Mouse (Mus musculus): ENCODE measurements around the gene Memo1.
"Not testable (repeated sequence)": the region's sequence is repeated elsewhere in the genome, so short reads cannot be mapped to it uniquely, and the experiment has no call there.

The Memo1 gene

GRCm38 (mm10) chr17:74264333-74265155 lies 30.8 kb downstream of the Memo1 start:
- DNase-seq (ENCODE audit: low read depth, low spot score): no peak

GRCm38 (mm10) chr17:74262415-74262814 lies 32.9 kb downstream of the Memo1 start:
- peak; percentile 20 for DNase-seq (ENCODE audit: low read depth, low spot score)

GRCm38 (mm10) chr17:74245284-74245683 lies 50.0 kb downstream of the Memo1 start:
- DNase-seq (ENCODE audit: low read depth, low spot score): no peak

- DNase-seq (ENCODE audit: low read depth, low spot score): no peak
Observed at GRCm38 (mm10) chr17:74242788-74243187, 52.5 kb downstream of the Memo1 start.

GRCm38 (mm10) chr17:74240322-74240721 lies 55.0 kb downstream of the Memo1 start:
- no peak for DNase-seq (ENCODE audit: low read depth, low spot score)

- no peak for DNase-seq (ENCODE audit: low read depth, low spot score)
Observed at GRCm38 (mm10) chr17:74228131-74228759, 67.1 kb downstream of the Memo1 start.

- no peak for DNase-seq (ENCODE audit: low read depth, low spot score)
Observed at GRCm38 (mm10) chr17:74217304-74217703, 78.0 kb downstream of the Memo1 start.

- DNase-seq (ENCODE audit: low read depth, low spot score): not testable (repeated sequence)
Observed at GRCm38 (mm10) chr17:74212831-74213524, 82.3 kb downstream of the Memo1 start.

- no peak for DNase-seq (ENCODE audit: low read depth, low spot score)
Observed at GRCm38 (mm10) chr17:74209143-74209908, 86.0 kb downstream of the Memo1 start.

GRCm38 (mm10) chr17:74195943-74196342 lies 99.4 kb downstream of the Memo1 start:
- DNase-seq (ENCODE audit: low read depth, low spot score): no peak

GRCm38 (mm10) chr17:74194755-74195154 lies 100.6 kb downstream of the Memo1 start:
- no peak for DNase-seq (ENCODE audit: low read depth, low spot score)

GRCm38 (mm10) chr17:74193463-74193862 lies 101.9 kb downstream of the Memo1 start:
- no peak for DNase-seq (ENCODE audit: low read depth, low spot score)

- DNase-seq (ENCODE audit: low read depth, low spot score): no peak
Observed at GRCm38 (mm10) chr17:74191446-74191845, 103.9 kb downstream of the Memo1 start.

- DNase-seq (ENCODE audit: low read depth, low spot score): peak; percentile 20
Observed at GRCm38 (mm10) chr17:74186197-74186596, 109.1 kb downstream of the Memo1 start.

GRCm38 (mm10) chr17:74184739-74185138 lies 110.6 kb downstream of the Memo1 start:
- no peak for DNase-seq (ENCODE audit: low read depth, low spot score)

GRCm38 (mm10) chr17:74180889-74181288 lies 114.4 kb downstream of the Memo1 start:
- no peak for DNase-seq (ENCODE audit: low read depth, low spot score)

GRCm38 (mm10) chr17:74179640-74180039 lies 115.7 kb downstream of the Memo1 start:
- not testable (repeated sequence) for DNase-seq (ENCODE audit: low read depth, low spot score)

GRCm38 (mm10) chr17:74173726-74174125 lies 121.6 kb downstream of the Memo1 start:
- DNase-seq (ENCODE audit: low read depth, low spot score): no peak

- DNase-seq (ENCODE audit: low read depth, low spot score): no peak
Observed at GRCm38 (mm10) chr17:74172834-74173233, 122.5 kb downstream of the Memo1 start.

GRCm38 (mm10) chr17:74159443-74159894 lies 135.9 kb downstream of the Memo1 start:
- peak; percentile 85 for DNase-seq (ENCODE audit: low read depth, low spot score)

GRCm38 (mm10) chr17:74158161-74158560 lies 137.2 kb downstream of the Memo1 start:
- DNase-seq (ENCODE audit: low read depth, low spot score): no peak

Measured in CD4-positive, CD25-positive, alpha-beta regulatory T cell, adult 2 months (primary cell).